Mouse (Mus musculus): Measurements from ENCODE around the gene Kmt2a.

GRCm38 (mm10) chr9:44899716-44900115 is 18.6 kb upstream of the Kmt2a start:
- TF ChIP-seq TAL1 (IDR thresholded peaks at IDR 0.05; ENCODE audit: low read length): no peak
- no peak for TF ChIP-seq GATA1 (IDR thresholded peaks at IDR 0.05; ENCODE audit: low read length)
